Mouse (Mus musculus) kidney, postnatal 25 days (tissue): ENCODE results near the gene Mpv17.

Experiments used
- DNase-seq, 2 experiments: peaks; one replicate each; pipeline ENCODE4 v3.0.0; 2021; ENCODE audit warnings: mixed read lengths in 2 of 2

The Mpv17 gene

GRCm38 (mm10) chr5:31154152-31154553, at the start of gene Mpv17:
Mpv17 (minus strand) TSS chr5:31154251.
- DNase-seq: peak; percentile 90 to 96

GRCm38 (mm10) chr5:31202933-31203332, 48.9 kb upstream of the Mpv17 start:
- no peak for DNase-seq

- DNase-seq: peak; percentile 97 to 99
These were observed 47.9 kb upstream of the Mpv17 start, which contains the start of gene Zfp513 for GRCm38 (mm10) chr5:31201742-31202590. Zfp513 (minus strand) TSS chr5:31202303.

- no peak for DNase-seq
These were observed 47.1 kb upstream of the Mpv17 start for GRCm38 (mm10) chr5:31201042-31201741.

- peak in 1 of 2 experiments; percentile 60 for DNase-seq
These were observed 46.3 kb upstream of the Mpv17 start for GRCm38 (mm10) chr5:31200327-31200768.

GRCm38 (mm10) chr5:31199893-31200292, 45.8 kb upstream of the Mpv17 start:
- DNase-seq: peak; percentile 27 to 60

GRCm38 (mm10) chr5:31199321-31199892, 45.4 kb upstream of the Mpv17 start:
- no peak for DNase-seq

GRCm38 (mm10) chr5:31198616-31199320, 44.7 kb upstream of the Mpv17 start:
- DNase-seq: no peak

GRCm38 (mm10) chr5:31198170-31198569, 44.1 kb upstream of the Mpv17 start:
- DNase-seq: no peak

- DNase-seq: no peak
These were observed 43.0 kb upstream of the Mpv17 start for GRCm38 (mm10) chr5:31197072-31197471.

GRCm38 (mm10) chr5:31196207-31196606, 42.2 kb upstream of the Mpv17 start:
- DNase-seq: no peak

- DNase-seq: no peak
These were observed 41.6 kb upstream of the Mpv17 start for GRCm38 (mm10) chr5:31195671-31196070.

- DNase-seq: no peak
These were observed 40.7 kb upstream of the Mpv17 start for GRCm38 (mm10) chr5:31194486-31195485.

- DNase-seq: no peak
These were observed 39.7 kb upstream of the Mpv17 start for GRCm38 (mm10) chr5:31193631-31194281.

- DNase-seq: peak; percentile 99 to 100
These were observed 39.0 kb upstream of the Mpv17 start, which contains the start of the genes Snx17 and Eif2b4 for GRCm38 (mm10) chr5:31192939-31193630. Snx17 (plus strand) TSS chr5:31193227. Eif2b4 (minus strand) TSS chr5:31193430.

GRCm38 (mm10) chr5:31192045-31192938, 38.2 kb upstream of the Mpv17 start:
- DNase-seq: peak; percentile 78 to 89

- DNase-seq: no peak
These were observed 36.1 kb upstream of the Mpv17 start for GRCm38 (mm10) chr5:31190201-31190600.

- no peak for DNase-seq
These were observed 34.3 kb upstream of the Mpv17 start for GRCm38 (mm10) chr5:31188223-31188840.

GRCm38 (mm10) chr5:31183678-31184077, 29.6 kb upstream of the Mpv17 start:
- no peak for DNase-seq
